Mouse (Mus musculus): Measurements from ENCODE around the gene Islr2.

DNA sequence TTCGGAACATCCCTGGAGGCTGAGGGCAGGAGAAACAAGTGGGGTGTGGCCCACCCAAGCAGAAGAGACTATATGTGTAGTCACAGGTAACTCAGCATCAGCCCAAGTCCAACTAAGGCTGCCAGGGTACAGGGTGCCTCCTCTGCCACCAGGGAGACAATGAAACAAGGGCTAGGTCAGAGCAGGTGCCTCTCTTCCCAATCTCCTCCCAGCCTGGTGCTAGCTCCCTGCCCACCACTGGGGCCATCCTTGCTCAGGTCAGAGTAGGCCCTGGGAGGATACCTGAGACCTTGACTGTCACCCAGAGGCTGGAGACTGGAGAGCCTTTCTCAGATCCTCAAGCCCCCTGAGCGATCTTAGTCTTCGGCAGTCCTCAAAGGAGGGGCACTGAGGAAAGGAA is 41.9 kb downstream of the Islr2 start:
- TF ChIP-seq POLR2A (IDR thresholded peaks at IDR 0.05; ENCODE audit: low read depth, low read length) (no peak), CTCF (conservative IDR thresholded peaks at IDR 0.05 in 1 of 2, IDR thresholded peaks at IDR 0.05 in 1 of 2; ENCODE audit: low read depth in 2 of 2, low read length in 2 of 2) (no peak), GABPA (IDR thresholded peaks at IDR 0.05; ENCODE audit: insufficient replicate concordance, low read depth, low read length) (no peak), BHLHE40 (IDR thresholded peaks at IDR 0.05; ENCODE audit: low read depth, low read length) (no peak), UBTF (IDR thresholded peaks at IDR 0.05; ENCODE audit: low read depth, low read length) (no peak), EP300 (IDR thresholded peaks at IDR 0.05; ENCODE audit: low read length) (no peak), MAFK (IDR thresholded peaks at IDR 0.05; ENCODE audit: insufficient replicate concordance, low read length) (no peak), IRF4 (IDR thresholded peaks at IDR 0.05; ENCODE audit: low read depth, low read length) (no peak), ZNF384 (IDR thresholded peaks at IDR 0.05; ENCODE audit: low read depth, low read length) (no peak), KAT2A (IDR thresholded peaks at IDR 0.05; ENCODE audit: insufficient replicate concordance, low read length) (no peak), ZC3H11A (IDR thresholded peaks at IDR 0.05; ENCODE audit: low read depth, low read length) (no peak), RCOR1 (conservative IDR thresholded peaks at IDR 0.05; ENCODE audit: low read depth, low read length) (no peak), CHD1 (IDR thresholded peaks at IDR 0.05; ENCODE audit: low read depth, low read length) (no peak), USF1 (IDR thresholded peaks at IDR 0.05; ENCODE audit: low read depth, low read length) (no peak)

Data from CH12.LX (cell line).